Mouse (Mus musculus) hematopoietic multipotent progenitor cell, adult 10-12 weeks (in vitro differentiated cells): ENCODE measurements around the gene Krt83. TPM values are rescaled to one million over a fixed set of nuclear protein-coding genes. Genes with fewer than 3 reads are reported as not detected.

Source experiments
- polyA plus RNA-seq: library from polyadenylated mRNA; stranded (reverse); fragments of >175 nt; gene quantifications from 2 replicates; pipeline ENCODE4 v1.2.3, GENCODE M21; 2012; ENCODE audit warnings: low replicate concordance

The Krt83 gene
- 0.16 and 0.17 TPM in 2 replicates for polyA plus RNA-seq

DNA sequence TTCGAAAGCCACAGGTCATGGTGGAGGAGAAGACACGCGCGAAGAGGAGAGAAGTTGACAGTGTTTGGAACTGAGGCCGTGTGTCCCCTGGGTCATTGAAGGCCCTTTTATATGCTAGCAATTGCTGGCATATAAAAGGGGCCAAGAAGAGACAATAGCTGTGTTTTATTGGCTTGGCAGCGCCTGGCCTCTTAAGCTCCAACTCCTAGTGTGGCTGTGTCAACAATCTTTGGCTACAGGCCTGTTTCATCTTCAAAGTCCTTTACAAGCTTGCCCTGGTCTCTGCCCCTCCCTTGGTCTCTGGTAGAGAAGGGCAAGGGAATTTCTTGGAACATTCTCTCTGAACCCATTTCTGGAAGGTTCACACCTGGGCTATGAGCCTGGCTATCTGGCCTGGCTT, at the start of gene Krt83:
Gene Krt83, minus strand, starts transcription at position 82 of the 400 bp plus-strand sequence.

DNA sequence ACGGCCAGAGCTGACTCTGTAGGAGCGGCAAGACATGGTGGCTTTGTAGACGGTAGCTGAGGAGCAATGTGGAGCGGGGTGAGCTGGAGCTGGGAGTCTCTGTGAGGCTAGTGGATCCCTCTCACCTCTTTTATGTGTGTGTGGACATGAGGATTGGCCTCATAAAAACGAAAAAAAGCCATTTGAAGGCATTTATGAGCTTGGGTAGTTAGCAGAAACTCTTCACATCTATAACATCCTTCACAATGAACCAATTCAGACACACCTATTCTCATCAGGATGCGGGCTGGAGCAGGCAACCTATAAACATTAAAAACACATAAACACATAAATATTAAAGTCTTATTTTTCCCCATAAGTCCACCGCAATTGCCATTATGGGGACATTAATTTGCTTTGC, 41.4 kb upstream of the Krt83 start, which contains the start of gene Krt84:
Gene Krt84, minus strand, starts transcription at position 101 of the 400 bp plus-strand sequence.

DNA sequence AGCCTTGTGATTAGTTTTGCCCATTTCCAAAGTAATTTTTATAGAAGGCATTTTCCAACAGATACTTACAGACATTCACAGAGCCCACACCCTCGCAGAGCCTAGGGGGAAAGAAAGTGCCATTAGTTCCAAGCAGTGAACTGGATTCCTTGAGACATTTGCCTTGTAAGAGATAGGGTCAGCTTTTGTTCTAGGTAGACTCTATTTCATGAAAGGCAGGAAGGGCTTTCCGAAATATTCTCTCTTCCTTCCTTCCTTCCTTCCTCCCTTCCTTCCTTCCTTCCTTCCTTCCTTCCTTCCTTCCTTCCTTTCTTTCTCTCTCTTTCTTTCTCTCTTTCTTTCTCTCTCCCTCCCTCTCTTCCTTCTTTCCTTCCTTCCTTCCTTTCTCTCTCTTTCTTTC, 25.8 kb upstream of the Krt83 start, which contains the start of gene Gm49425:
Gene Gm49425, minus strand, starts transcription at position 101 of the 400 bp plus-strand sequence.

DNA sequence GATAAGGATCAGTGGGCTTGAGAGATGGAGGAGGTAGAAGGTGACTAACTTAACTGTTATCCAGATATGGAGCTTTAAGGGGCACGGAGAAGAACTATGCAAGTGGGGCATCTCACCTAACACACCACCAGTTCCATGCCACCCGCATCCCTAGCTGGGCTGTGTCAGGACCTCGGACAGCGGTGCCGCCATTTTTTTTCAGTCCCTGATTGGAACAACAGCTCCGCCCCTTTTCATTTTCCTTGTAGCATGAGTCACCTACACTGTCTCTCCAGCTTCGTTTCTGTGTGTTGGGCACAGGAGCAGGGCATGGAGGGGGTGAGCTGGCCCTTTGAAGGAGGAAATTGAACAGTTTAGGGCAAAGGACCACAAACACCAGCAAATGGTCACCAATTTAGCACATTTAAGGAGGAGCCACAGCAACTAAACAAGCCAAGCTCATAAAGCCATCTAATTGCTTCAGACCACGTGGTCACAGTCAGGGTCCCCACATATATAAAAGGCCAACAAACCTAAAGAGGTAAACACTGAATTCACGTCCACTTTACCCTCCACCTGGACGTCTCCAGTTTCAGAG, 18.3 kb downstream of the Krt83 start, which contains the start of gene Krt86:
Gene Krt86, plus strand, starts transcription at position 527 of the 577 bp plus-strand sequence.

DNA sequence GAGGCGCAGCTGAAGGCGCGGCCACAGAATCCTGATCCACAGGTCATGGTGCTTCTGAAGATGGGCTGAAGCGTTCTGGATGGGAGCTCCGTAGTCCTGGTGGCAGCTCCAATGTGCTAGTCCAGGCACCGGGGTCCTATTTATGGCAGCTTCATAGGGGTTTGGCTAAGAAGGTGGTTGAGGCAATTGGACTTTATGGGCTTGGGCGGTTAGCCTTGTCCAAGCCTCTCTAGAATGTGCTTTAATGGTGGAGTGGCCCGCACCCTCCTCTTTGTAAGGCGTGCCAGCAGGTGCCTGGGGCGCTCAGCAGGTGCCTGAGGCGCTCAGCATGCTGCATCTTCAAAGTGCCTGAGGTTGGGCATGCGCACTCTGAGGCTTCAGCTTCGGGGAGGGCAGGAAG, 27.7 kb downstream of the Krt83 start, which contains the start of gene Krt81:
Gene Krt81, minus strand, starts transcription at position 101 of the 400 bp plus-strand sequence.

DNA sequence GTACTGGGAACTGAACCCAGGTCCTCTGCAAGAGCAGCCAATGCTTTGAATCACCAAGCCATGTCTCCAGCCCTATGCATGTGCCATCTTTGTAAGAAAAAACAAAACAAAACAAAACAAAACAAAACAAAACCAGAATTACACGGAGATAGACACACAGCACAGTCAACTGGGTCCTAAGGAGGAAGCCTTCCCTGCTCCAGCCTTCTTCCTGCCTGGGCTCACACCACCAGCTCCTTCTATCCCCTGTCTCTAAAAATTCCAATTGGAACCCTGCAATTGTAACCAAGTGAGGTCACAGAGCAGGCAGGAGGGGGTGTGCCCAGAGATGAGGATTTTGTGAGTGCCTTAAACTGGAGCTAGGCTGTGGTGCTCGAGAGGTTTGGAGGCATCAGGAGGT, 43.9 kb downstream of the Krt83 start, which contains the start of gene Krt88:
Gene Krt88, plus strand, starts transcription at position 301 of the 400 bp plus-strand sequence.

DNA sequence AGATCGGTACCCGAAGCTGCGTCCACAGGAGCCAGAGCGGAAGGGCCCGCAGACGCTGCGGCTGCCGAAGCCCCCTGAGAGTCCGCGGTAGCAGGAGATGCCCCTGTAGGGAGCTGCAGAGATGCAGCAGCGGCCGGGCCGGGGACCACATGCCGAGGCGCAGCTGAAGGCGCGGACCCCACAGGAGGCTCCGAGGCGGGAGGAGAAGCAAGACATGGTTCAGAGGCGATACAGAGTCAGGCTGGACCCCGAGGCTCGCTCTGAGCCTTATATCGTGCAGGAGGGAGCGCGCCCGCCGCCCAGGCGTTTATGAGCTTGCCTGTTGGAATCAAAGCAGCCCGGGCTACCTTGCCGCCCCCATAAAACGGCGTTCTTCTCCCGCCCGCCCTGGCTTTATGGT, 52.8 kb downstream of the Krt83 start, which contains the start of gene Krt87:
Gene Krt87, minus strand, starts transcription at position 250 of the 400 bp plus-strand sequence.

Other genes with a start within 250 kb of the Krt83 start
- 57.9 and 89.1 TPM in 2 replicates for gene Nr4a1, start 237.2 kb downstream of the Krt83 start, polyA plus RNA-seq
- 42.2 and 52.1 TPM in 2 replicates for gene Atg101, start 207.2 kb downstream of the Krt83 start, polyA plus RNA-seq
- not detected in 2 replicates for gene 6030408B16Rik, start 198.3 kb downstream of the Krt83 start, polyA plus RNA-seq
- 10.3 and 16.1 TPM in 2 replicates for gene Krt80, start 121.3 kb downstream of the Krt83 start, polyA plus RNA-seq
- 0.47 and 0.86 TPM in 2 replicates for gene Krt7, start 80.5 kb downstream of the Krt83 start, polyA plus RNA-seq
- not detected in 2 replicates for gene Krt87, start 52.7 kb downstream of the Krt83 start, polyA plus RNA-seq
- 0.16 TPM in 1 of 2 replicates, not detected in the other for gene Krt88, start 43.8 kb downstream of the Krt83 start, polyA plus RNA-seq
- not detected in 2 replicates for gene Krt81, start 27.8 kb downstream of the Krt83 start, polyA plus RNA-seq
- 0.92 and 3.3 TPM in 2 replicates for gene Krt86, start 18.0 kb downstream of the Krt83 start, polyA plus RNA-seq
- gene Gm49425, start 25.7 kb upstream of the Krt83 start, polyA plus RNA-seq, result not detected in 2 replicates
- not detected in 2 replicates for gene Krt84, start 41.3 kb upstream of the Krt83 start, polyA plus RNA-seq
- gene Krt82, start 59.2 kb upstream of the Krt83 start, polyA plus RNA-seq, result not detected in 2 replicates
- not detected in 2 replicates for gene Krt90, start 71.4 kb upstream of the Krt83 start, polyA plus RNA-seq
- gene Krt75, start 82.4 kb upstream of the Krt83 start, polyA plus RNA-seq, result not detected in 2 replicates
- not detected in 2 replicates for gene Gm5414, start 136.7 kb upstream of the Krt83 start, polyA plus RNA-seq
- gene Gm5478, start 155.9 kb upstream of the Krt83 start, polyA plus RNA-seq, result not detected in 2 replicates
- not detected in 2 replicates for gene Krt6b, start 188.8 kb upstream of the Krt83 start, polyA plus RNA-seq
- gene Krt6a, start 202.8 kb upstream of the Krt83 start, polyA plus RNA-seq, result not detected in 2 replicates
- gene Krt5, start 221.4 kb upstream of the Krt83 start, polyA plus RNA-seq, result not detected in 2 replicates